Mouse (Mus musculus): ENCODE results near the gene Tldc1.

- TF ChIP-seq CTCF (IDR thresholded peaks at IDR 0.05; ENCODE audit: insufficient read depth, low read length) (no peak), POLR2A (IDR thresholded peaks at IDR 0.05; ENCODE audit: borderline replicate concordance, extremely low read depth, low read depth, low read length) (peak; percentile 94; the same call in 1 of the 2 replicates)
Observed at GRCm38 (mm10) chr8:119778263-119778662, at the start of gene Tldc1.

All from lung, adult 2 months (tissue).